Mouse (Mus musculus) right cerebral cortex, adult 2 months (tissue): Measurements from ENCODE around the gene Kcnk3.

Source experiments
- DNase-seq, 2 experiments: peaks; one replicate each; pipeline ENCODE4 v3.0.0; 2021 to 2022; ENCODE audit warnings: low spot score in 2 of 2

Kcnk3 gene

DNA sequence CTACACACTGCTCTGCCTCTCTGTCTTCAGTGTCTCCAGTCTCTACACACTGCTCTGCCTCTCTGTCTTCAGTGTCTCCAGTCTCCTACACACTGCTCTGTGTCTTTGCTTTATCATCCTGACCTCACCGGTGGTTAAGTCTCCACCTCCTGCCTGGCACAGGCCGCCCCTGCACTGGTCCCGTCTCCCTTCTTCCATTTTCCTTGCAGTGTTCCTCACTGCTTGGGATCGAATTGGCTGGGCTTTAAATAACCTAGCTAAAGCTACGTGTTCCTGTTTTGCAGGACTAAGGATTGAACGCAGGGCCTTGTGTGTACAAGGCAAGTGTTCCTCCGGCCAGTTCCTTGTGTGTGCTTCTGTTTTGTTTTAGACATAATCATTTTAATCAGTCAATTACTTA, 82.1 kb downstream of the Kcnk3 start:
- DNase-seq: no peak

- DNase-seq: no peak
These were observed 86.0 kb downstream of the Kcnk3 start for GRCm38 (mm10) chr5:30674001-30674400.
